Mouse (Mus musculus): ENCODE results near the gene Zfp1.

Zfp1 gene

GRCm38 (mm10) chr8:111678111-111678510, 34.9 kb downstream of the Zfp1 start:
- peak; percentile 52 for DNase-seq (ENCODE audit: inconsistent ontology term)

- no peak for DNase-seq (ENCODE audit: inconsistent ontology term)
Observed at GRCm38 (mm10) chr8:111678848-111679247, 35.6 kb downstream of the Zfp1 start.

- DNase-seq (ENCODE audit: inconsistent ontology term), result no peak
Observed at GRCm38 (mm10) chr8:111680423-111681028, 37.3 kb downstream of the Zfp1 start.

- DNase-seq (ENCODE audit: inconsistent ontology term), result no peak
Observed at GRCm38 (mm10) chr8:111681153-111681552, 38.0 kb downstream of the Zfp1 start.

- no peak for DNase-seq (ENCODE audit: inconsistent ontology term)
Observed at GRCm38 (mm10) chr8:111682521-111682920, 39.3 kb downstream of the Zfp1 start.

- DNase-seq (ENCODE audit: inconsistent ontology term), result no peak
Observed at GRCm38 (mm10) chr8:111686881-111687280, 43.7 kb downstream of the Zfp1 start.

GRCm38 (mm10) chr8:111690960-111691445, 47.8 kb downstream of the Zfp1 start, which contains the start of gene Ctrb1:
TSS of gene Ctrb1 (minus strand) at chr8:111691010.
- DNase-seq (ENCODE audit: inconsistent ontology term), result no peak

GRCm38 (mm10) chr8:111693261-111693741, 50.1 kb downstream of the Zfp1 start:
- DNase-seq (ENCODE audit: inconsistent ontology term), result no peak

GRCm38 (mm10) chr8:111695441-111695840, 52.2 kb downstream of the Zfp1 start:
- no peak for DNase-seq (ENCODE audit: inconsistent ontology term)

GRCm38 (mm10) chr8:111697655-111698054, 54.5 kb downstream of the Zfp1 start:
- no peak for DNase-seq (ENCODE audit: inconsistent ontology term)

- no peak for DNase-seq (ENCODE audit: inconsistent ontology term)
Observed at GRCm38 (mm10) chr8:111699035-111699434, 55.8 kb downstream of the Zfp1 start.

GRCm38 (mm10) chr8:111700201-111700600, 57.0 kb downstream of the Zfp1 start:
- DNase-seq (ENCODE audit: inconsistent ontology term), result no peak

- no peak for DNase-seq (ENCODE audit: inconsistent ontology term)
Observed at GRCm38 (mm10) chr8:111700740-111701139, 57.5 kb downstream of the Zfp1 start.

GRCm38 (mm10) chr8:111701380-111701779, 58.2 kb downstream of the Zfp1 start:
- DNase-seq (ENCODE audit: inconsistent ontology term), result no peak

GRCm38 (mm10) chr8:111704585-111704984, 61.4 kb downstream of the Zfp1 start:
- no peak for DNase-seq (ENCODE audit: inconsistent ontology term)

- no peak for DNase-seq (ENCODE audit: inconsistent ontology term)
Observed at GRCm38 (mm10) chr8:111705222-111705621, 62.0 kb downstream of the Zfp1 start.

GRCm38 (mm10) chr8:111705699-111706098, 62.5 kb downstream of the Zfp1 start:
- DNase-seq (ENCODE audit: inconsistent ontology term), result no peak

GRCm38 (mm10) chr8:111708265-111708664, 65.1 kb downstream of the Zfp1 start:
- no peak for DNase-seq (ENCODE audit: inconsistent ontology term)

GRCm38 (mm10) chr8:111709223-111709622, 66.0 kb downstream of the Zfp1 start:
- no peak for DNase-seq (ENCODE audit: inconsistent ontology term)

GRCm38 (mm10) chr8:111710777-111711485, 67.7 kb downstream of the Zfp1 start:
- DNase-seq (ENCODE audit: inconsistent ontology term), result no peak

GRCm38 (mm10) chr8:111712135-111712534, 68.9 kb downstream of the Zfp1 start:
- no peak for DNase-seq (ENCODE audit: inconsistent ontology term)

- DNase-seq (ENCODE audit: inconsistent ontology term), result peak; percentile 61
Observed at GRCm38 (mm10) chr8:111712588-111712987, 69.4 kb downstream of the Zfp1 start.

- DNase-seq (ENCODE audit: inconsistent ontology term), result no peak
Observed at GRCm38 (mm10) chr8:111713291-111713690, 70.1 kb downstream of the Zfp1 start.
